In genomic region chr13:113252580-113252979, GRCm38 (mm10) we compare ENCODE assay signal across 20 mouse cellular contexts. TPM values are rescaled to one million over a fixed set of nuclear protein-coding genes. Genes with fewer than 3 reads are reported as not detected.
DNase-seq lines count a peak whose midpoint lies in the region; TF ChIP-seq lines count a peak whose summit lies in the region.
"Not testable (repeated sequence)": the region's sequence is repeated elsewhere in the genome, so short reads cannot be mapped to it uniquely, and the experiment has no call there.
"Had no signal": no experiment of that assay in that cellular context is flagged by ENCODE, and none has a peak within 500 bp of the region (broad histone marks: within the 10 kb centered on the region; RNA-seq: fewer than 3 reads in every experiment).

No protein-coding gene starts in this region.

- not testable (repeated sequence) for H3K4me1 ChIP-seq in ES-E14 (ENCODE audit: control insufficient read depth in 2 of 2, insufficient read depth in 2 of 2, low read length in 2 of 2, poor library complexity in 1 of 2); testis, adult 2 months (ENCODE audit: control insufficient read depth, insufficient read depth, low read length)

- not testable (repeated sequence) for DNase-seq in ES-E14 (ENCODE audit: low read depth, low spot score)
- DNase-seq in ZHBTc4 (ENCODE audit: low read depth, low spot score): peak; percentile 28
- peak; percentile 62 to 71 for DNase-seq in lung, adult 18-20 months
- DNase-seq in lung, postnatal 10 days: peak; percentile 23
- DNase-seq in lung, postnatal 36 days: peak; percentile 62

- in situ Hi-C loops in ES-E14 (cut with MboI; ENCODE audit: low sequenced_read_pairs in 2 of 2, unreplicated experiment in 2 of 2): loop anchor here (10.0 to 25.0 kb wide), 2 partner anchors 190 to 208 kb away; partner anchors contain the start of gene Gpx8 (in 1 of the 2)

- H3K27ac ChIP-seq in ES-E14 (ENCODE audit: insufficient read depth, low read depth, low read length, poor library complexity, severe bottlenecking): peak overlapping the region; percentile 48; the same call in 1 of the 2 replicates
- H3K27ac ChIP-seq in testis, adult 2 months (ENCODE audit: control insufficient read depth, insufficient read depth, low read depth, low read length): not testable (repeated sequence)

- not testable (repeated sequence) for H3K36me3 ChIP-seq in ES-E14 (ENCODE audit: control insufficient read depth, insufficient read depth, low read length, poor library complexity, severe bottlenecking); testis, adult 2 months (ENCODE audit: control insufficient read depth, insufficient read depth, low read length)

- not testable (repeated sequence) for TF ChIP-seq POLR2A in testis, adult 2 months (IDR thresholded peaks at IDR 0.05; ENCODE audit: control insufficient read depth, low read depth, low read length)

- not testable (repeated sequence) for H3K4me3 ChIP-seq in ES-E14 (ENCODE audit: insufficient read depth in 1 of 2, low read depth in 1 of 2, low read length in 2 of 2, poor library complexity in 1 of 2, severe bottlenecking in 1 of 2)
- H3K4me3 ChIP-seq in testis, adult 2 months (ENCODE audit: control insufficient read depth, low read depth, low read length): peak overlapping the region; percentile 54

- TF ChIP-seq CTCF in testis, adult 2 months (IDR thresholded peaks at IDR 0.05; ENCODE audit: control insufficient read depth, insufficient read depth, insufficient replicate concordance, low read depth, low read length): not testable (repeated sequence)

- not testable (repeated sequence) for H3K9me3 ChIP-seq in ES-E14 (ENCODE audit: control insufficient read depth, insufficient read depth, low read depth, low read length)

- H3K9ac ChIP-seq in ES-E14 (ENCODE audit: insufficient read depth, low read depth, low read length, poor library complexity, severe bottlenecking): not testable (repeated sequence)

- not testable (repeated sequence) for H3K27me3 ChIP-seq in testis, adult 2 months (ENCODE audit: control insufficient read depth, insufficient read depth, low read length)

RNA-seq across cellular contexts. Expression of gene Gzmk, which starts 26.9 kb away (rescaled TPM):
- not detected in 2 replicates for total RNA-seq in ES-E14 (2012; rRNA removed)
- polyA plus RNA-seq in testis, adult 2 months (2012; rRNA removed): 0.20 and 0.53 TPM in 2 replicates
- total RNA-seq: adrenal gland, adult 2 months; adrenal gland, postnatal 10 days; adrenal gland, postnatal 25 days; adrenal gland, postnatal 4 days; common myeloid progenitor, adult 5-6 weeks; MEL had no signal
- polyA plus RNA-seq: adrenal gland, adult 2 months; brain, embryonic 14.5 days; embryonic facial prominence, embryonic 11.5 days; embryonic facial prominence, embryonic 13.5 days; embryonic facial prominence, embryonic 15.5 days; erythroblast, embryonic 14.5 days; forebrain, embryonic 10.5 days; forebrain, embryonic 12.5 days; forebrain, embryonic 14.5 days had no signal

RNA-seq across cellular contexts. Expression of gene BC067074, which starts 40.4 kb away (rescaled TPM):
- total RNA-seq in ES-E14 (2012; rRNA removed): 4.1 and 6.6 TPM in 2 replicates
- polyA plus RNA-seq in testis, adult 2 months (2012; rRNA removed): 0.27 and 0.37 TPM in 2 replicates
- total RNA-seq: MEL had no signal
- polyA plus RNA-seq: erythroblast, embryonic 14.5 days had no signal

RNA-seq across cellular contexts. Expression of gene Esm1, which starts 43.1 kb away (rescaled TPM):
- not detected in 2 replicates for total RNA-seq in ES-E14 (2012; rRNA removed)
- 0.05 and 0.07 TPM in 2 replicates for polyA plus RNA-seq in testis, adult 2 months (2012; rRNA removed)
- total RNA-seq: MEL had no signal
